Mouse (Mus musculus) Patski (cell line): Measurements from ENCODE around the gene Swsap1. TPM values are rescaled to one million over a fixed set of nuclear protein-coding genes. Genes with fewer than 3 reads are reported as not detected.

Experiments
- ATAC-seq: fragments of 100-300 bp; one replicate; pipeline ENCODE4 v1.8.0; 2021
- CTCF ChIA-PET: fragments of 350-600 bp; sonication (Branson Sonifier 250); formaldehyde crosslinking; loops from one replicate; lab custom pipeline; 2022; ENCODE audit warnings: inconsistent platforms; lab: Charles Lee
- POLR2A ChIA-PET: fragments of 350-600 bp; sonication (Branson Sonifier 250); formaldehyde crosslinking; loops from one replicate; lab custom pipeline; 2022; ENCODE audit warnings: antibody characterized with exemption, inconsistent platforms; lab: Charles Lee
- DNase-seq: peaks from one replicate; pipeline ENCODE4 v3.0.0-alpha.2; 2011; ENCODE audit warnings: low read depth, low spot score
- H3K27me3 ChIP-seq: fragments of 371-371 bp; one replicate; pipeline ENCODE4 v1.5.1; 2021
- CTCF ChIP-seq: fragments of 100-300 bp; IDR thresholded peaks from one replicate; pipeline ENCODE4 v1.5.1; 2021
- in situ Hi-C: fragments of 300-500 bp; cut with MboI; formaldehyde crosslinking; loops from 3 replicates; pipeline ENCODE4 v1.11.1; 2018; ENCODE audit warnings: low pct_unique_long_range_greater_than_20kb, mixed read lengths
- polyA plus RNA-seq: library from polyadenylated mRNA; unstranded; gene quantifications from one replicate; pipeline ENCODE4 v1.2.3, GENCODE M21; 2021

Gene Swsap1
- polyA plus RNA-seq, 1 experiment from 2014 or later = 14.0 TPM

DNA sequence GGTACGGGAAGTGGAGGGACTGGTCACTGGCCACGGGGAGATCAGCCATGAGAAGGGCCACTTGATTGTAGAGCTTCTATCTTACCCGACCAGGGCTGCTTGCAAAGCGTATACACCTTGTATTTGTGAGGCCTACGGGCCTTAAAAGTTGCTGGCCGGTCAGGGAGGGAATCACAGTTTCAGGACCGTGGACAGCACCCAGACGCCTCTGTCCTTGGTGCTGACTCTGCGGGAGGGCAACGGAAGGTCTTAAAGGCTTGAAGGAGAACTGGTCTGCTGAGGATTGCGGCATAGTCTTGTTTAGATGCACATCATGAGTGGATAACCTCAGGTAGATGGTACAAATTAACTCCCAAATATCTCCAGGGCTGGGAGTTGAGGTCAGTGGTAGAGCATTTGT is 5.2 kb upstream of the Swsap1 start:
- ChIA-PET POLR2A (no interaction called here), CTCF (no interaction called here)
- H3K27me3 ChIP-seq = no peaks in the 10 kb centered on the region
- in situ Hi-C loops = no loop called here
- DNase-seq = no peak
- no peak for ATAC-seq
- no peak for TF ChIP-seq CTCF

DNA sequence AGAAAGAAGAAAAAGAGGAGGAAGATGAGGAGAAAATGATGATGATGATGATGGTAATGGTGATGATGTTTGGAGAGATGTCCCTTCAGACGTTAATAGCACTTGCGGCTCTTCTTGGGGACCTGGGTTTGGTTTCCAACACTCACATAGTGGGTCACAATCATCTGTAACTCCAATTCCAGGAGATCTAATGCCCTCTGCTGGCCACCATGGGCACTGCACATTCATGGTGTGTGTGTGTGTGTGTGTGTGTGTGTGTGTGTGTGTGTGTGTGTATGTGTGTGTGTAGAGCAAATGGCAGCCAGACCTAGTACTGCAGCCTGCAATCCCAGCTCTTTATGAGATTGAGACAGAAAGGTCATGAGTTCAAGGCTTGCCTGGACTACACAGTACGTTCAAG is 3.6 kb upstream of the Swsap1 start:
- DNase-seq = no peak
- in situ Hi-C loops = no loop called here
- ChIA-PET POLR2A (no interaction called here), CTCF (no interaction called here)
- no peaks in the 10 kb centered on the region for H3K27me3 ChIP-seq
- TF ChIP-seq CTCF = no peak
- ATAC-seq = no peak

DNA sequence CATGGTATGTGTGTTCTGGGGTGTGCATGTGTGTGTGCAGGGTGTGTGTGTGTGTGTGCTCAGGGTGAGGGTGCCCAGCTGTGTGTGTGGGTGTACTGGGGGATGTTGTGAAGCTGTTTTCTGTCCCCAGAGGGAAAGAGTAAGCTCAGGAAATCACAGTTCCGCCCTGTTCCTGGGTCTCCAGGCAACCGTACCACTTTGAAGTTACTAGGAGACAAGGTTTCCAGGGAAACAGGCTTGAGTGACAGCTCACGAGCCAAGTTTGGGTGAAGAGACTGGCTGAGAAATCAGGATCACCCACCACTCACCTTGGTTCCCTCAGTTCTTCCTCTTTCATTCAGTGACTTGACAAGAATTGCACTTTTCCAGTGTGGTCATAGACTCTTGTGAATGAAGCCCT is 2.0 kb upstream of the Swsap1 start:
- ATAC-seq (no peak), DNase-seq (no peak)
- no peak for TF ChIP-seq CTCF
- ChIA-PET CTCF (no interaction called here), POLR2A (no interaction called here)
- in situ Hi-C loops = no loop called here
- H3K27me3 ChIP-seq = no peaks in the 10 kb centered on the region

DNA sequence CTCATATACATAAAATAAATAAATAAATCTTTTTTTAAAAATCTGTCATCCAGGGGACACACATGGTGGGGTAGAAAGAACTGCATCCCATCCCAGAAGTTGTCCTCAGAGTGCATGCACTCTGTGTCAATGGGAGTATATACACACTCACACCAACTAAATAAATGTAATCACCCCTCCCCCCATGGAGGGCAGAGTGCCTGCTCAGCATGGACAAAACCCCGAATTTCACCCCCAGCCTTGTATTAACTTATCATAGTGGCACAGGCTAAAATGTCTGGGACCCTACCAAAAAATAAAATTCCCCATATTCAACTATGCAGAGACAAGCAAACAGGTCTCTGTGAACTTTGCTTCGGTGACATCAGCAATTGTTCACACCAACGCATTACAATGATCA is 920 bp upstream of the Swsap1 start:
- no peaks in the 10 kb centered on the region for H3K27me3 ChIP-seq
- ATAC-seq (no peak), DNase-seq (no peak)
- TF ChIP-seq CTCF = no peak
- ChIA-PET POLR2A (no interaction called here), CTCF (interaction anchor here (1.4 kb wide), 1 partner anchor 44 kb away, joined by 3 read pairs; no protein-coding TSS in a partner anchor)
- in situ Hi-C loops = no loop called here

DNA sequence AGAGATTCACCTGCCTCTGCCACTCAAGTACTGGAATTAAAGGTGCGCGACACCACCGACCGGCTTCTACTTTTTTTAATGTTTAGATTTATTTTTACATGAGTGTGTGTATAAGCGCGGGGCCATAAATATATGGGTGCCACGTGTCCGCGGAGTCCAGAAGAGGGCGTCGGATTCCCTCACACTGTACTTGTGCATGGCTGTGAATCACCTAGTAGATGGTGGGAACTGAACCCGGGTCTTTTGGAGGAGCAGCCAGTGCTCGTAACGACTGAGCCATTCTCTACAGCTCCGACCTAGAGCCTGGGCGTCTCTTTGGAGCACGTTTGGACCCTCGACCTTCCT is 358 bp upstream of the Swsap1 start:
- ChIA-PET POLR2A (no interaction called here), CTCF (interaction anchor here (1.0 to 1.4 kb wide), 2 partner anchors 43 to 47 kb away, joined by 3 to 4 read pairs; partner anchors contain the start of gene Ccdc151)
- ATAC-seq = peak; percentile 56
- DNase-seq = no peak
- in situ Hi-C loops = no loop called here
- no peaks in the 10 kb centered on the region for H3K27me3 ChIP-seq
- no peak for TF ChIP-seq CTCF

DNA sequence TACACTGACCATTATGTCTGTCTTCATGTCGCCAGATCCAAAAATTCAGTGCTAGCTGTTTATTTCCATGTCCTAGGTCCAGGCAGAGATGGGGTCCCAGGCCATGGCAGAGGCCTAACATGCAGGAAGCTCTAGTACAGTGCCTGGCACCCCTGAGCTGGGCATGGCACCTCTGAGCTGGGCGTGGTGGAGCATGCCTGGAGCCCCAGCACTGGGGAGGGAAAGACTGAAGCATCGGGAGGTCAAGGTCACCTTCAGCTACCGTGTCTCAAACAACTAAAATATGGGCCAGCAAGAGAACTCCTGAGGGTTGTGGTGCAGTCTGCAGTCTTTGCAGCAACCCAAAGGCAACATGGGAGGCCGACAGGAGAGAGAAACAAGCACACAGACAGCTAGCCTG is 2.8 kb downstream of the Swsap1 start:
- DNase-seq = no peak
- CTCF ChIA-PET = no interaction called here
- ATAC-seq = no peak
- in situ Hi-C loops = no loop called here
- no peaks in the 10 kb centered on the region for H3K27me3 ChIP-seq
- no peak for TF ChIP-seq CTCF
- POLR2A ChIA-PET = interaction anchor here (0.5 kb wide), 1 partner anchor 83 kb away, joined by 3 read pairs; no protein-coding TSS in a partner anchor

DNA sequence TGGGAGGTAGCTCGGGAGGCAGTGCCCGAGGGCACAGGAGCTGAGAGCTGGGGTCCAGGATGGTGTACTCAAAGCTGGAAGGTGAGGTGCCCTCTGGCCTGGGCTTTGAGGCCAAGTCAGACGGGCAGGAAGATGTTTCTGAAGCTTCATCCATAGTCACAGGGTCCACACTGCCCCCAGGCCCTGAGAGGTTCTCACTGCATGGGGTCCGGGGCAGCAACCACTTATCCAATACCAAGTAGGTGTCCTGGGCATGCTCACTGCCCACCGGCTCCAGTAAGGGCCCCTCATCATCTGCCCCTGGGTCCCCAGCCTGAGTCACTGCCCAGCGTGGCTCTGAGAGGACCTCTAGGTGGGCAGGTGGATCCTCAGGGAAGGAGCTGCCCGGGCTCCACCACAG is 3.7 kb downstream of the Swsap1 start:
- ATAC-seq (no peak), DNase-seq (no peak)
- ChIA-PET POLR2A (no interaction called here), CTCF (no interaction called here)
- H3K27me3 ChIP-seq = no peaks in the 10 kb centered on the region
- no peak for TF ChIP-seq CTCF
- in situ Hi-C loops = no loop called here

DNA sequence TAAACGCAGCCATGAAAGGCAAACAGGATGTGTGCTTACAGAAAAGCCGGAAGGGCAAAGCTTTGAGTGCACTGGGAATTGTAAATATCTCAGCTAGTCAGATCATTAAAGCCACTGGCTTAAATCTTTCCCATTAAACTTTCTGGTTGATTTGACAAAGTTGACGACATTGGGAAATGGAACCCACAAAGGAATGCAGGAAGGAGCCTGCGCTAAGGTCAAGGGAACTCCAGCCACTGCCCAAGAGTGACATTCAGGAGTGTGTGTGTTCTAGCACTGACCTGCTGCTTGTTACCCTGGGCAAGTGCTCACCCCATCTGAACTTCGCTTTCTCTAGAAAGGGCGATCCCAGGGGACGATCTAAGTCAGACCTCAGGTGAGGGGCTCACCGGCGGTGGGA is 4.6 kb downstream of the Swsap1 start:
- H3K27me3 ChIP-seq = no peaks in the 10 kb centered on the region
- TF ChIP-seq CTCF = no peak
- ChIA-PET CTCF (no interaction called here), POLR2A (no interaction called here)
- DNase-seq (no peak), ATAC-seq (peak; percentile 22)
- in situ Hi-C loops = no loop called here

DNA sequence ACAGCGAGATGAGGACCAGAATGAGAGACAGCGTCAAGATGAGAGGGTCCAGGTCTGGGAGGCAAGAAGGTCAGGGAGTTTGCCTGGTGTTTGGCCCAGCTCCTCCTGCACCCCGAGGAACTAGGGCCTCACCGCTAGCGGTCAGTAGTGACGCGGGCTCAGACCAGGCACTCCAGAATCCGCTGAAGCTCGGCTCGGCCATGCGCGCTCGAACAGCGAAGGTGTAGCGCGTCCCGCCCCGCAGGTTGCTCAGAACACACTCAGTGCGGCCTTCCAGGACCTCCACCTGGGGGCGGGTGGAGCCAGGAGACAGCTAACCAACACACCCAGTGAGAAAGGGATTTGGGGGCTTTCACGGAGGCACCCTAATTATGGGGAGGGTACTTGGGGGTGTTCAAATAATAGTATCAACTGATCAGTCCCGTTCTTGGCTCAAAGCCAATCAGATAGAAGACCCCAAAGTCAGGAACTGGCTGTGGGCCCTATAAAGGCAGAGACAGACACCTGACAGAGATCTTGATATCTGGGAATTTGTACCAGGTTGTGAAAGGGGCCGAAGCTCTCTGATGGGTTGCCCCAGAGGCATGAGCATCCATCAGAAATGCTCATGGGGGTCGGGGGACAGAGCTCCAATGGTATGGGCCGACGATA is 5.1 kb downstream of the Swsap1 start:
- ATAC-seq = no peak
- in situ Hi-C loops = no loop called here
- no peak for TF ChIP-seq CTCF
- DNase-seq = no peak
- no peaks in the 10 kb centered on the region for H3K27me3 ChIP-seq
- ChIA-PET POLR2A (no interaction called here), CTCF (no interaction called here)

DNA sequence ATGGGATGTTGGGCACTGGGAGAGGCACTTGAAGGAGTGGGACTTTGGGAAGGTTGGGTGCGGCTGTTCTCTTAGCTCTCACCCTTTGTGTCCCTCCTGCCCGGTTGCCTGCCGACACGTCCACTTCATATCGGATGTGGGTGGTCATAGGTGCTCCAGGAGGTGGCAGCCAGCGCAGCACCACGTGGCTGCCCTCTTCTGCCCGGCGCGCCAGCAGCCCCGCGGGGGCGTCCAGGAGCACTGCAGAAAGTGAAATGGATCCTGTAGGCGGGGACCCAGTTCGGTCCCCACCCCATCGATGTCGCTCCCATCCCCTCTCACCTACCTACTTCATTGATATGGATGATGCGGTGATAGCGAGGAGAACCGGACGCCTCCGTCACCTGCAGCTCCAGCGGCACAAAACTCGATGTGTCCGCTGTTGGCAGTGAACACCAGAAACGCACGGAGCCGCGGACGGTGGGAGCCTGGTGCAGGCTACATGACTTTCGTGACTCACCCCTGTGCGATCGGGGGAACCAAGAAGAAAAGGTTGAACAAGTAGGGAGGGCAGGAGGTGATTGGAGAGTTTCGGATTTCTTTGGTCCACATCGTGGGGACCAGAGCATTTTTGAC is 5.9 kb downstream of the Swsap1 start:
- no peak for TF ChIP-seq CTCF
- no peaks in the 10 kb centered on the region for H3K27me3 ChIP-seq
- ChIA-PET POLR2A (no interaction called here), CTCF (no interaction called here)
- DNase-seq = no peak
- in situ Hi-C loops = no loop called here
- no peak for ATAC-seq

DNA sequence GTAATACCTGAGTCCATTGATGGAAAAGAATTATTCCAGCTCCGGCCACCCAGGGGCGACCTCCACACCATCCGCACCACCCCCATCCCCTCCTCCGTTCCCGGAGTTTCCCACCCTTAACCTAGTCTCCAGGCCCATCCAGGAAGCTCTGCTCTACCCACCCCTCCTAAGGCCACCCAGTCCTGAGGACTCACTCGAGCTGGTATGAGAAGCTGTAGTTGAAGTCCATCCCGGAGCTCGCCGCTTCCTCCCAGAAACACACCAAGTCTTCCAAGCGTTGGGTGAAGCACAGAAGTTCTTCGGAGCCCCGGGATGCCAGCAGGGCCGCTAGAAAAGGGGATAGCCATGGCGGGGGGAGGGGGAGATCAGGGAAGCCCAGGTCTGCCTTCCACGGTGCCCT is 6.5 kb downstream of the Swsap1 start:
- H3K27me3 ChIP-seq = no peaks in the 10 kb centered on the region
- CTCF ChIA-PET = no interaction called here
- DNase-seq (no peak), ATAC-seq (no peak)
- in situ Hi-C loops = no loop called here
- POLR2A ChIA-PET = no interaction called here
- TF ChIP-seq CTCF = no peak
